Mouse (Mus musculus) MEL (cell line): ENCODE results near the gene Cwh43. TPM values are rescaled to one million over a fixed set of nuclear protein-coding genes. Genes with fewer than 3 reads are reported as not detected.

Experiments
- DNase-seq: peaks from one replicate; pipeline ENCODE4 v3.0.0; 2011; ENCODE audit warnings: low read depth, low spot score
- H3K27ac ChIP-seq: 2 replicates; pipeline ENCODE4 v1.5.1; 2012; ENCODE audit warnings: low read depth, mild to moderate bottlenecking, control low read depth, low read length, moderate library complexity; ENCODE audit not compliant: control insufficient read depth
- H3K27me3 ChIP-seq, 2 experiments: fragments of 150-350 bp in 1 of 2; sonication (generic) in 1 of 2; 2 replicates each; pipeline ENCODE4 v1.6.1; 2012; ENCODE audit warnings: low read length in 2 of 2, mild to moderate bottlenecking in 2 of 2, improper control_type of control experiment in 1 of 2, moderate library complexity in 1 of 2; ENCODE audit not compliant: insufficient read depth in 2 of 2, control insufficient read depth in 1 of 2
- H3K36me3 ChIP-seq, 2 experiments: 2 replicates each; pipeline ENCODE4 v1.6.1; 2012 to 2014; ENCODE audit warnings: low read length in 2 of 2, improper control_type of control experiment in 1 of 2, inconsistent platforms in 1 of 2, mild to moderate bottlenecking in 1 of 2; ENCODE audit not compliant: insufficient read depth in 2 of 2, control insufficient read depth in 1 of 2
- H3K4me1 ChIP-seq, 2 experiments: fragments of 150-350 bp in 1 of 2; sonication (generic) in 1 of 2; 2 replicates each; pipeline ENCODE4 v1.6.1; 2012; ENCODE audit warnings: low read length in 2 of 2, improper control_type of control experiment in 1 of 2, mild to moderate bottlenecking in 1 of 2; ENCODE audit not compliant: insufficient read depth in 2 of 2, control insufficient read depth in 1 of 2
- H3K4me3 ChIP-seq, 2 experiments: fragments of 150-350 bp in 1 of 2; sonication (generic) in 1 of 2; 2 replicates each; pipeline ENCODE4 v1.5.1; 2012; ENCODE audit warnings: low read depth in 2 of 2, low read length in 2 of 2, mild to moderate bottlenecking in 2 of 2, moderate library complexity in 2 of 2, control low read depth in 1 of 2, improper control_type of control experiment in 1 of 2; ENCODE audit not compliant: control insufficient read depth in 1 of 2, insufficient read depth in 1 of 2
- H3K79me2 ChIP-seq: 2 replicates; pipeline ENCODE4 v1.6.1; 2012; ENCODE audit warnings: mild to moderate bottlenecking, low read length, moderate library complexity; ENCODE audit not compliant: control insufficient read depth, poor library complexity, insufficient read depth
- H3K9ac ChIP-seq: 2 replicates; pipeline ENCODE4 v1.6.1; 2012; ENCODE audit warnings: low read depth, mild to moderate bottlenecking, control low read depth, low read length, moderate library complexity; ENCODE audit not compliant: control insufficient read depth, poor library complexity, severe bottlenecking
- H3K9me3 ChIP-seq: fragments of 150-350 bp; sonication (generic); replicated peaks from 2 replicates; pipeline ENCODE4 v1.6.1; 2012; ENCODE audit warnings: mild to moderate bottlenecking, low read length, improper control_type of control experiment, moderate library complexity; ENCODE audit not compliant: insufficient read depth
- BHLHE40 ChIP-seq: IDR thresholded peaks from 2 replicates; pipeline ENCODE4 v1.6.1; 2012; ENCODE audit warnings: low read depth, mild to moderate bottlenecking, inconsistent platforms, low read length, improper control_type of control experiment, borderline replicate concordance
- CHD1 ChIP-seq: IDR thresholded peaks from 2 replicates; pipeline ENCODE4 v1.6.1; 2012; ENCODE audit warnings: low read depth, mild to moderate bottlenecking, inconsistent platforms, low read length, improper control_type of control experiment
- CHD2 ChIP-seq: IDR thresholded peaks from 2 replicates; pipeline ENCODE4 v1.6.1; 2011; ENCODE audit warnings: low read length, improper control_type of control experiment
- CTCF ChIP-seq, 3 experiments: IDR thresholded peaks in 2 of 3; conservative IDR thresholded peaks in 1 of 3; 2 replicates each; pipeline ENCODE4 v1.5.1; 2011 to 2012; ENCODE audit warnings: low read length in 3 of 3, low read depth in 2 of 3, mild to moderate bottlenecking in 2 of 3, improper control_type of control experiment in 1 of 3, inconsistent platforms in 1 of 3, mixed read lengths in 1 of 3, moderate library complexity in 1 of 3; ENCODE audit not compliant: control insufficient read depth in 1 of 3, insufficient read depth in 1 of 3, poor library complexity in 1 of 3, severe bottlenecking in 1 of 3
- ETS1 ChIP-seq: IDR thresholded peaks from 2 replicates; pipeline ENCODE4 v1.6.1; 2012; ENCODE audit warnings: low read depth, mild to moderate bottlenecking, inconsistent platforms, low read length, improper control_type of control experiment, moderate library complexity
- GABPA ChIP-seq: IDR thresholded peaks from 2 replicates; pipeline ENCODE4 v1.6.1; 2012; ENCODE audit warnings: low read depth, mild to moderate bottlenecking, inconsistent platforms, low read length, improper control_type of control experiment, moderate library complexity
- GATA1 ChIP-seq: IDR thresholded peaks from 2 replicates; pipeline ENCODE4 v1.6.1; 2011; ENCODE audit warnings: low read depth, low read length, improper control_type of control experiment
- HCFC1 ChIP-seq: IDR thresholded peaks from 2 replicates; pipeline ENCODE4 v1.6.1; 2012; ENCODE audit warnings: low read depth, mild to moderate bottlenecking, inconsistent platforms, low read length, improper control_type of control experiment, moderate library complexity
- JUND ChIP-seq: IDR thresholded peaks from 2 replicates; pipeline ENCODE4 v1.6.1; 2011; ENCODE audit warnings: low read depth, mild to moderate bottlenecking, improper control_type of control experiment, low read length
- KAT2A ChIP-seq: conservative IDR thresholded peaks from 2 replicates; pipeline ENCODE4 v1.6.1; 2012; ENCODE audit warnings: low read depth, low read length, improper control_type of control experiment, inconsistent platforms
- MAFK ChIP-seq: IDR thresholded peaks from 2 replicates; pipeline ENCODE4 v1.6.1; 2011; ENCODE audit warnings: low read depth, mild to moderate bottlenecking, low read length, improper control_type of control experiment, borderline replicate concordance
- MAZ ChIP-seq: IDR thresholded peaks from 2 replicates; pipeline ENCODE4 v1.6.1; 2012; ENCODE audit warnings: low read depth, mild to moderate bottlenecking, inconsistent platforms, low read length, improper control_type of control experiment
- MEF2A ChIP-seq: IDR thresholded peaks from 2 replicates; pipeline ENCODE4 v1.6.1; 2014; ENCODE audit warnings: low read depth, mild to moderate bottlenecking, inconsistent platforms, low read length, improper control_type of control experiment; ENCODE audit not compliant: poor library complexity, insufficient replicate concordance, severe bottlenecking; ENCODE audit errors: extremely low read depth
- MXI1 ChIP-seq: IDR thresholded peaks from 2 replicates; pipeline ENCODE4 v1.6.1; 2011; ENCODE audit warnings: mild to moderate bottlenecking, low read depth, low read length, improper control_type of control experiment
- MYB ChIP-seq: IDR thresholded peaks from 2 replicates; pipeline ENCODE4 v1.6.1; 2011; ENCODE audit warnings: mild to moderate bottlenecking, low read depth, low read length, improper control_type of control experiment
- MYC ChIP-seq: IDR thresholded peaks from 2 replicates; pipeline ENCODE4 v1.6.1; 2011; ENCODE audit warnings: low read depth, mild to moderate bottlenecking, low read length, improper control_type of control experiment, moderate library complexity
- POLR2AphosphoS5 ChIP-seq: IDR thresholded peaks from 2 replicates; pipeline ENCODE4 v1.6.1; 2012; ENCODE audit warnings: low read depth, borderline replicate concordance, mild to moderate bottlenecking, inconsistent platforms, low read length, moderate library complexity, mixed read lengths
- RAD21 ChIP-seq: IDR thresholded peaks from 2 replicates; pipeline ENCODE4 v1.6.1; 2011; ENCODE audit warnings: mild to moderate bottlenecking, low read depth, low read length, improper control_type of control experiment
- SIN3A ChIP-seq: IDR thresholded peaks from 2 replicates; pipeline ENCODE4 v1.6.1; 2012; ENCODE audit warnings: low read length, improper control_type of control experiment, inconsistent platforms
- SMC3 ChIP-seq: IDR thresholded peaks from 2 replicates; pipeline ENCODE4 v1.6.1; 2011; ENCODE audit warnings: low read depth, low read length, improper control_type of control experiment
- TAL1 ChIP-seq: IDR thresholded peaks from 2 replicates; pipeline ENCODE4 v1.6.1; 2012; ENCODE audit warnings: mild to moderate bottlenecking, inconsistent platforms, low read length, moderate library complexity, mixed read lengths
- TCF12 ChIP-seq: IDR thresholded peaks from 2 replicates; pipeline ENCODE4 v1.6.1; 2014; ENCODE audit warnings: low read depth, mild to moderate bottlenecking, inconsistent platforms, low read length, improper control_type of control experiment, moderate library complexity
- USF1 ChIP-seq: IDR thresholded peaks from 2 replicates; pipeline ENCODE4 v1.6.1; 2014; ENCODE audit warnings: low read depth, mild to moderate bottlenecking, inconsistent platforms, low read length, improper control_type of control experiment, moderate library complexity
- ZC3H11A ChIP-seq: IDR thresholded peaks from 2 replicates; pipeline ENCODE4 v1.6.1; 2012; ENCODE audit warnings: low read depth, mild to moderate bottlenecking, inconsistent platforms, low read length, improper control_type of control experiment
- ZKSCAN1 ChIP-seq: IDR thresholded peaks from 2 replicates; pipeline ENCODE4 v1.6.1; 2012; ENCODE audit warnings: low read depth, mild to moderate bottlenecking, inconsistent platforms, low read length, improper control_type of control experiment, moderate library complexity
- ZMIZ1 ChIP-seq: IDR thresholded peaks from 2 replicates; pipeline ENCODE4 v1.6.1; 2012; ENCODE audit warnings: low read depth, mild to moderate bottlenecking, inconsistent platforms, low read length, improper control_type of control experiment, moderate library complexity
- ZNF384 ChIP-seq: IDR thresholded peaks from 2 replicates; pipeline ENCODE4 v1.6.1; 2012; ENCODE audit warnings: low read depth, mild to moderate bottlenecking, inconsistent platforms, low read length, improper control_type of control experiment
- polyA plus RNA-seq, 2 experiments: library from polyadenylated mRNA; stranded (reverse) in 1 of 2; unstranded in 1 of 2; fragments of >175 nt in 1 of 2; fragments of >200 nt in 1 of 2; gene quantifications; 2 replicates each; pipeline versions ENCODE4 v1.2.1 to v1.2.4; 2012; ENCODE audit warnings: low replicate concordance in 2 of 2, low read depth in 1 of 2; ENCODE audit not compliant: insufficient read length in 2 of 2, insufficient read depth in 1 of 2, missing spikeins in 1 of 2
- total RNA-seq: library from RNA; depleted of rRNA; stranded (reverse); fragments of 300-350 nt; gene quantifications from 2 replicates; pipeline ENCODE4 v1.2.3, GENCODE M21; 2012

Cwh43 gene
- total and polyA plus RNA-seq, 3 experiments = not detected

DNA sequence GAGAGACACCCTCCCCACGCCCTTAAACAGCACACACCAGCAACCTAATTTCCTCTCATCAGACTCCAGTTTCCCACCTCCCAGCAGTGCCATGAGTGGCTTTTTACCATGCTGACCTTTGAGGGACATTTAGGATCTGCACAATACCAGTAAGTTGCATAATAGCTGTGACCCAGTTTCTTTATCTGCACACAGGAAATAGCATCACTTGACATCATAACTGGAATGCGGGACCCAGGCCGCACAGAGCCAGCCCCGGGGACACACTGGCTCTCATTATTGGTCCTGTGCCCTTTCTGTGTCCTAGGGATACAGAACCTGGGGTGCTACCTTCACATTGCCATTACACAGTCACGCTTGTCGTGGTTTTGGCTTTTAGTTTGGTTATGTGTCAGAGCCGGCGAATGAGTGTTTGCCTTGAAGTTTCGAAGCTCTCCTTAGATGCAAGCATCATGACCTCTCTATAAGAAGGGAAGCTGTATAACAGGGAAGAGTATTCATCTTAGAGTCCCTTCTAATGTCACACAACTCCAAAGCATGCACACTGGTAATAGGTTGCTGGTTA lies 23.8 kb upstream of the Cwh43 start:
- H3K27ac ChIP-seq = no peak overlapping the region
- no peaks in the 10 kb centered on the region for H3K27me3 ChIP-seq
- H3K4me1 ChIP-seq = no peaks in the 10 kb centered on the region
- H3K36me3 ChIP-seq = no peaks in the 10 kb centered on the region; a peak in 1 of 4 replicates
- TF ChIP-seq MAFK (no peak), JUND (no peak), ETS1 (no peak), RAD21 (no peak), TAL1 (no peak), GABPA (no peak), MYB (no peak), USF1 (no peak), SIN3A (no peak), BHLHE40 (no peak), HCFC1 (no peak)
- H3K9me3 ChIP-seq = no peaks in the 10 kb centered on the region
- DNase-seq = no peak
- H3K9ac ChIP-seq = no peak overlapping the region
- no peaks in the 10 kb centered on the region for H3K79me2 ChIP-seq
- no peak overlapping the region for H3K4me3 ChIP-seq

- Histone ChIP-seq H3K4me3 (no peak overlapping the region), H3K79me2 (no peaks in the 10 kb centered on the region), H3K9ac (no peak overlapping the region)
- TF ChIP-seq SMC3 (peak; percentile 93), CTCF (IDR thresholded peaks at IDR 0.05 in 2 of 3, conservative IDR thresholded peaks at IDR 0.05 in 1 of 3; ENCODE audit: control insufficient read depth in 1 of 3, insufficient read depth in 1 of 3, low read depth in 2 of 3, low read length in 3 of 3, poor library complexity in 1 of 3, severe bottlenecking in 1 of 3) (peak; percentile 51 to 91 (median 66)), USF1 (no peak), SIN3A (peak; percentile 58; the same call in 1 of the 2 replicates), ZMIZ1 (no peak), RAD21 (peak; percentile 96), MEF2A (no peak), HCFC1 (0 out of 2 replicates have a peak, but pooled peaks have one; percentile 13), CHD2 (no peak), MXI1 (no peak), ZC3H11A (peak; percentile 95), BHLHE40 (no peak), TCF12 (no peak), MYC (no peak), CHD1 (no peak), MAZ (no peak), GABPA (no peak), KAT2A (no peak), ZNF384 (0 out of 2 replicates have a peak, but pooled peaks have one; percentile 14), GATA1 (no peak), POLR2AphosphoS5 (no peak), ZKSCAN1 (no peak), ETS1 (no peak)
- TF ChIP-seq, all 39 proteins: peak for 7
- Histone ChIP-seq H3K27me3 (no peaks in the 10 kb centered on the region), H3K9me3 (no peaks in the 10 kb centered on the region), H3K36me3 (no peaks in the 10 kb centered on the region; a peak in 1 of 4 replicates), H3K27ac (no peak overlapping the region), H3K4me1 (no peaks in the 10 kb centered on the region)
- peak; percentile 88 for DNase-seq
Observed at GRCm38 (mm10) chr5:73382737-73383646, 22.9 kb upstream of the Cwh43 start.
